Mouse (Mus musculus) hindlimb bud, embryonic 11.5 days (tissue): ENCODE measurements around the gene Zfp943.
"Not testable (repeated sequence)": the region's sequence is repeated elsewhere in the genome, so short reads cannot be mapped to it uniquely, and the experiment has no call there.

Experiments used
- DNase-seq: peaks from one replicate; pipeline ENCODE4 v3.0.0-alpha.2; 2012; ENCODE audit warnings: low read depth, low spot score; ENCODE audit errors: extremely low spot score

Zfp943 gene

DNA sequence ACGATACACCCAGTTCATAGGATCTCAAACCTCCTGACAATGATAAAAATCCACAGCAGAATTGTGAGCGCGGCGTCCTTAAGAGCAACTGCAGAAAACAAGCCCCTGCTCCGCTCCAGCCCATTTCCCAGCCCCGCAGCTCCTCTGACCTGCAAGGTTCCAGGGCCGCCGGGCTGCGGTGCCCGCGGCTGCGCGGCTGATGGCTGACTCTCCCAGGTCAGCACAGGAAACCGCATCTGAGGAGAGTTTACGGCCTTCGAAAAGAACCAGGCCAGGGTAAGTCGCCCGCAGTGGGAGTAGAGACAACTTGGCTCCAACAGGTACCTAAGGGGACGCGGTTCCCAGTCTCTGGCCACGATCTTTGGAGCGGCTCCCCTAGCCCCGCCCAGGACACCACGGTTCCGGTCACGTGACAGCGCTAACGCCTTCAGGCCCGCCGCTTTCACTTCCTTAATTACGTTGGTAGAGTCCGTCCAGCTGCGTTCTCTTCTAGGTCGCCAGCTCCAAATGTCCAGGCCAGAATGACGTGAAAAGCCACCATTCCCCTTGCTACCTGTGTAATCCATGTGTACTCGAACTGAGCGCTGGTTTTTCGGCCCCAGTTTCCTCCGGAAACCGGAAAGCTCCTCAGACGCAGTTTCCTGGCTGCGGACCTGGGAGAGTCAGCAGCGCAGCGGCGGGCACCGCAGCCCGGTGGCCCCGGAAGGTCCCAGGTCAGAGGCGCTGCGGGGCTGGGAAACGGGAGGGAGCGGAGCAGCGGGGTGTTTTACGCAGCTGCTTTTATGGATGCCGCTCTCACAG, at the start of gene Zfp943, which contains the start of gene Zfp942:
Gene Zfp943 (plus strand): TSS at position 446 of the 801 bp plus-strand sequence.
Gene Zfp942 (minus strand): TSS at position 358 of the 801 bp plus-strand sequence.
- DNase-seq, result peak; percentile 42

DNA sequence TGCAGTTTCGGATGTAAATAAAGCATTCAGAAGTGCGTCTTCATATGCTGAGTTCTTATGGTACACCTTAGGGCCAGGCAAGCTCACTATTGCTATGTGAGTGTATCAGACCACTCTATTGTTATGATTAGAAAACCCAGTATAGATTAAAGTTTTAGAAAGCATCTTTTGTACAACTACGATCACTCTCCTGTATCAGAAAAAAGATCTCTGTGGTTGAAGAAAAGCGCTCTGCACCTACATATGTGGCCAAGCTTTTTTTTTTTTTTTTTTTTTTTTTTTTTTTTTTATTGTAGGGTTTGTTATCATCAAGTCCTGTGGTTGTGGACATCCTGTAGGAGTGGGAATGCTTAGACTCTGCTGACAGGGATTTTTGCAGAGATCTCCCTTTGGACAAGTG, 950 bp downstream of the Zfp943 start:
- DNase-seq, result no peak

DNA sequence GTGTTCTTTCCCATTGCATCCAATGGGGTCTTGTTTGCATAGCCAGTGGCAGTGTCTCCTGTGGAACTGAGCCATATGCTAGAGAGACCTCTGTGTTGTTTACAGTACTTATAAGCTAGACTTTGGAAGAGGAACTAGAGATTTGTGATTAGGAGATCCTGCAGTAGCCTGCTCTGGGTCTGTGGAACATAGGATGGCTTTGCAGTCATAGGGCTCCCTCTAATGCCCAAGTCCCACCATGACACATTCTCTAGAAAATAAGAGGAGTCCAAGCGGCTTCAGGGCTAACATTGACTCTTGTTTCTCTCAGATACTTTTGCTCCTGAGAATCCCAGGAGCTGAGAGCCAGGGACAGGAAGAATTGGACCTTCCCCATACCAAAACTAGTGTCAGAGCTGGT, 73.2 kb downstream of the Zfp943 start:
- not testable (repeated sequence) for DNase-seq

DNA sequence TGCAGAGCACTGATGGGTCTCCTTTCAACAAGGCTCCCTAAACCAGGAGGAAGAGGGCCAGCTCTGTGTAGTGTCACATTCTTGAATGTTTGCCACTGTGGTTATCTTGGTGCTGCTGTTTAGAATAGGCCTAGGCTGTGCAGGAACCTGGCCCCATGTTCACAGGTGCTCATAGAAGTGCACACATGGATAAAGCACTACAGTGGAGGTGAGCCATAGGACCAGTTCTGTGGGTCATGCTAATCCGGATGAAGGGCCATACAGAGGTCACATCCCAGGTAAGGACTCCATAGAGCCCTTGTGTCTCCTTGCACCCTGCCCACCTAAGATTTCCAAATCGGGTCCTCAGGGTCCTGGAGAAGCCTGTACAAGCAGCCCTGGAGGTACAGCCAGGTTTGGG, 87.1 kb downstream of the Zfp943 start:
- no peak for DNase-seq

DNA sequence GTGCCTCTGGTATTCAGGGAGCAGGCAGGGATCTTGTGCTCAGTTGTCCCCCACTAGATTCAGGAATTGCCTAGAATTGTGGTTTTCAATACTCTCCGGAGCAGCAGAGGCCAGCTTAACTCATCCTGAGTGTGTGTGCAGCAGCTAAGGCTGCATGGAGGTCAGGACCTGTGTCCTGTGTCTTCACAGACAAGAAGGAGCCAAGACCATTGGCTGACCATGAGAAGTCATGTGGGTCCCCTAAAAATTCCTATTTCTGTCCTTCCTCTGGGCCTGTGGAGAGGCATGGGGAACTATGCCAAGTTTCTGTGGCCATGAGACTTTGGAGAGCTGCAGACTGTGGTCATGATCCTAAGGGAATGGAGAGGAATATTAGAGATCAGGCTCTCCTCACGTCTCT, 90.9 kb downstream of the Zfp943 start:
- DNase-seq, result no peak

DNA sequence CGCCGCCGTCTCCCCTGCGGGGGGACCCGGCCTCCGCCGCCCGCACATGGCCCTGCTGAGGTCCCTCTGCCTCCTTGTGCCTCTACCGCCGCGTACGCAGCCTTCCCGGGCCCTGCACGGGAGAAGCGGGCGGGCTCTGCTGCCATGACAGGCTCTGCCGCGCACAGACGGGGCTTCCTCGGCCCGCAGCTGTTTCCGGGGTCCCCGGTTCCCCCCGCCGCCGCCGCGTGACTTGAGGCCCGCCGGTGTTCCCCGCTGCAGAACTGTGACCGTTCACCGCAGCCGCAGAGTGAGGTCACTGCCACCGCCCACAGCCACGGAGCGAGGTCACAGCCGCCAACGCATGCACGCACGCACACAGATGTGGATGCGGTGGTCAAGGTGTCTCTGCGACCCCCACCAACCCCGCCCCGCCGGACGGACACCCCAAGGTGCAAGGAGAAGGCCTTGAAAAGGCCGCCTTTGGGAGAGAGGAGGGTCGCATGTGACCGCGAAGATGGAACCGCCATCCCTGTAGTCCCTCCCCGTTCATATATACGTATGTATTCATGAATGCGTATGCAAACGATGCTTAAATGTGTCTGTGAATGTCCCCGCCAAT, 118.8 kb downstream of the Zfp943 start:
- no peak for DNase-seq

DNA sequence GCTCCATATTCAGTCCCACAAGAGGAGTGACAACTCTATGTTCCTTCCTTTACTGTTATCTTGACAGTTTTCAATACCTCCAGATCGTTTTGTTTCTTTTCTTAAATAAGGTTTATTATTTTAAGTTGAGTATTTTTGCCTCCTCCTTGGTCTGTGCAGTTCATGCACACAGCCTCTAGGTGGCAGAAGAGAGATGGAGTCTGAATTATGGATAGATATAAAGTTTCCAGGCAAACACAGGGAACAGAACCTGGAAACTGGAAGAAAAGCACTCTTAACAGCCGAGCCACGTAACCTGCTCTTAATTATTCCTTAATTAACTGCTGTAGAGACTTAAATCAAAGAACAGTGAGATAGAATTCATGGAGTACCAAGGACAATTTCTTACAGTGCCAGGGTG, 120.9 kb downstream of the Zfp943 start:
- peak; percentile 8 for DNase-seq

DNA sequence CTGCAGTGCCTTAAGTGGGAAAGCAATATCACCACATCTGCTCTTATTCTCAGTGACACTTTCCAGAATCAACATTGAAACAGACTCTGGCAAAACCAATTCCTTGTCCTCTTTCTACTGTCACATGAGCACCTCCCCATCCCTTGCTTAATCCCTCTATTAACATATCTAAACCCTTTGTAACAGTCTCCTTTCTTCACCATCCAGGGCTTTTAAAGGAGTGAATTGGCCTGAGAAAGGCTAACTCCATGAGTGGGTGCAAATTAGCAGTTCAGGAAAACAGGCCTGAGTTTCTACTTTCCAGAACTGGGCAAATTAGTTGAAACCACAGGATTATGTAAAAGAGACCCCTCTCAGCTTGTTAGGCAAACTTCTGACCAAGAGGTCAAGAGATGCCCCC, 156.4 kb downstream of the Zfp943 start:
- no peak for DNase-seq
